Comparison of ENCODE assay signal across 18 mouse cellular contexts in the genomic region with DNA sequence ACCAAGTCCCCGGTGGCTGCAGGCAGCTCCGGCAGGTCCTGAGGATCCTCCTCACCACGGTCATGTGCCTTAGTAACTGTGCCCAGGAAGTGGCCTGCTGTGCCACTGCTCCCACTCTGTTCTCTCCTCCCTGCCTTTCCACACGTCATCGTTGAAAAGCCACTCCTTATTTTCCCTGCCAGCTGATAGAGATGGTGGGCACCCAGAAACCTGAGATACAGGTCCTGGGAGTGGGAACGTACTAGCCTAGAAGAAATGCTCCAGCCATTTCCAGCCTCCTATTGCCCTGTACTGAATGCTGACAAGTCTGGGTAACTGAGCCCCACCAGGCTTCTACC.
DNase-seq lines count a peak whose midpoint lies in the region; ATAC-seq and TF ChIP-seq lines count a peak whose summit lies in the region.
"Had no signal": no experiment of that assay in that cellular context is flagged by ENCODE, and none has a peak within 500 bp of the region (broad histone marks: within the 10 kb centered on the region; RNA-seq: fewer than 3 reads in every experiment).

No protein-coding gene starts in this region.

- H3K36me3 ChIP-seq in heart, adult 2 months (ENCODE audit: control insufficient read depth, insufficient read depth, low read length) = peaks cover 46% of the 10 kb centered on the region
- H3K36me3 ChIP-seq in intestine, postnatal 0 days (ENCODE audit: control insufficient read depth, insufficient read depth) = peaks cover 54% of the 10 kb centered on the region

- peaks cover 31% of the 10 kb centered on the region for H3K4me1 ChIP-seq in cerebellum, adult 2 months (ENCODE audit: control insufficient read depth, insufficient read depth, low read length)
- peaks cover 20% of the 10 kb centered on the region for H3K4me1 ChIP-seq in heart, adult 2 months (ENCODE audit: control insufficient read depth, insufficient read depth, low read length)
- H3K4me1 ChIP-seq in intestine, postnatal 0 days (replicated peaks; ENCODE audit: control insufficient read depth, insufficient read depth, low read length) = 0 out of 2 replicates have a peak, but pooled peaks cover 3% of the 10 kb centered on the region
- H3K4me1 ChIP-seq: embryonic facial prominence, embryonic 15.5 days; hindbrain, embryonic 13.5 days had no signal

- WGBS in cerebellum, adult 2 months = 12% methylated on average over 6 of the region's 6 CpGs
- WGBS in heart, adult 2 months = 54% methylated on average over 6 of the region's 6 CpGs
- WGBS in intestine, postnatal 0 days = 72% methylated on average over 6 of the region's 6 CpGs

- no peaks in the 10 kb centered on the region; the same call in 1 of the 2 replicates for H3K79me2 ChIP-seq in heart, adult 2 months (replicated peaks; ENCODE audit: control insufficient read depth, insufficient read depth, low read length)

- intact Hi-C loops in heart, adult 2 months (cut with DNase I) = no loop called here
- intact Hi-C loops in heart, postnatal 14 days (cut with DNase I) = no loop called here

- no peak overlapping the region for H3K9ac ChIP-seq in heart, adult 2 months (ENCODE audit: low read depth, low read length)
- H3K9ac ChIP-seq in intestine, postnatal 0 days (ENCODE audit: low read depth, low read length) = no peak overlapping the region
- H3K9ac ChIP-seq: embryonic facial prominence, embryonic 15.5 days; hindbrain, embryonic 13.5 days had no signal

- H3K4me2 ChIP-seq in intestine, postnatal 0 days (replicated peaks; ENCODE audit: low read depth) = no peak overlapping the region
- H3K4me2 ChIP-seq: embryonic facial prominence, embryonic 15.5 days; heart, embryonic 11.5 days; hindbrain, embryonic 13.5 days had no signal

- no peak for TF ChIP-seq POLR2A in cerebellum, adult 2 months (IDR thresholded peaks at IDR 0.05; ENCODE audit: borderline replicate concordance, insufficient read depth, low read length)
- no peak for TF ChIP-seq POLR2A in heart, adult 2 months (IDR thresholded peaks at IDR 0.05; ENCODE audit: insufficient read depth, low read depth, low read length)

- TF ChIP-seq CTCF in cerebellum, adult 2 months (IDR thresholded peaks at IDR 0.05; ENCODE audit: borderline replicate concordance, insufficient read depth, low read depth, low read length) = no peak
- no peak for TF ChIP-seq CTCF in heart, adult 2 months (IDR thresholded peaks at IDR 0.05)
- TF ChIP-seq CTCF in layer of hippocampus, adult 2 months (conservative IDR thresholded peaks at IDR 0.05) = no peak
- TF ChIP-seq CTCF in intestine, postnatal 0 days (IDR thresholded peaks at IDR 0.05; ENCODE audit: low read depth) = no peak

- peak overlapping the region; percentile 64 for H3K27ac ChIP-seq in cerebellum, adult 2 months (ENCODE audit: insufficient read depth, low read length)
- peak overlapping the region; percentile 72 for H3K27ac ChIP-seq in heart, adult 2 months
- peak overlapping the region; percentile 80 for H3K27ac ChIP-seq in layer of hippocampus, adult 2 months
- H3K27ac ChIP-seq in intestine, postnatal 0 days (ENCODE audit: low read depth, low read length) = no peak overlapping the region; the same call in 1 of the 2 replicates
- H3K27ac ChIP-seq: forebrain, embryonic 10.5 days; hindbrain, embryonic 13.5 days had no signal

- no peak for DNase-seq in cerebellum, adult 2 months
- no peak for DNase-seq in cerebellum, postnatal 25 days
- DNase-seq in heart, adult 2 months = no peak
- DNase-seq in heart, postnatal 14 days = no peak
- DNase-seq in layer of hippocampus, adult 2 months (ENCODE audit: low spot score in 2 of 2) = no peak
- DNase-seq in layer of hippocampus, postnatal 14 days (ENCODE audit: low spot score in 2 of 2) = no peak
- no peak for DNase-seq in ovary, postnatal 36 days (ENCODE audit: low spot score)
- DNase-seq: adrenal gland, postnatal 10 days; embryo, embryonic 11 days; gastrocnemius, postnatal 25 days; heart, postnatal 36 days had no signal

- TF ChIP-seq EP300 in heart, adult 2 months (IDR thresholded peaks at IDR 0.05; ENCODE audit: insufficient read depth, low read depth, low read length) = no peak

- no peaks in the 10 kb centered on the region for H3K27me3 ChIP-seq in cerebellum, adult 2 months (ENCODE audit: control insufficient read depth, insufficient read depth, low read length)
- no peaks in the 10 kb centered on the region for H3K27me3 ChIP-seq in heart, adult 2 months (ENCODE audit: control insufficient read depth, insufficient read depth, low read length)
- no peaks in the 10 kb centered on the region for H3K27me3 ChIP-seq in intestine, postnatal 0 days (replicated peaks; ENCODE audit: control insufficient read depth, insufficient read depth, low read length)
- H3K27me3 ChIP-seq: embryonic facial prominence, embryonic 15.5 days; hindbrain, embryonic 13.5 days had no signal

- 0 out of 2 replicates have a peak, but pooled peaks have one; percentile 17 for ATAC-seq in intestine, postnatal 0 days
- ATAC-seq: forebrain, embryonic 14.5 days had no signal

- H3K4me3 ChIP-seq in cerebellum, adult 2 months (replicated peaks; ENCODE audit: insufficient read depth, low read depth, low read length) = no peak overlapping the region
- H3K4me3 ChIP-seq in heart, adult 2 months = no peak overlapping the region
- no peak overlapping the region for H3K4me3 ChIP-seq in layer of hippocampus, adult 2 months
- no peak overlapping the region for H3K4me3 ChIP-seq in intestine, postnatal 0 days (ENCODE audit: low read depth, low read length)
- H3K4me3 ChIP-seq: embryonic facial prominence, embryonic 15.5 days; erythroblast, embryonic 14.5 days; forebrain, embryonic 10.5 days; hindbrain, embryonic 13.5 days had no signal

- no peaks in the 10 kb centered on the region for H3K9me3 ChIP-seq in intestine, postnatal 0 days (ENCODE audit: control insufficient read depth)
- H3K9me3 ChIP-seq: embryonic facial prominence, embryonic 15.5 days; forebrain, embryonic 10.5 days; hindbrain, embryonic 13.5 days had no signal
